Comparison of ENCODE assay signal across 35 mouse cellular contexts in the genomic region with DNA sequence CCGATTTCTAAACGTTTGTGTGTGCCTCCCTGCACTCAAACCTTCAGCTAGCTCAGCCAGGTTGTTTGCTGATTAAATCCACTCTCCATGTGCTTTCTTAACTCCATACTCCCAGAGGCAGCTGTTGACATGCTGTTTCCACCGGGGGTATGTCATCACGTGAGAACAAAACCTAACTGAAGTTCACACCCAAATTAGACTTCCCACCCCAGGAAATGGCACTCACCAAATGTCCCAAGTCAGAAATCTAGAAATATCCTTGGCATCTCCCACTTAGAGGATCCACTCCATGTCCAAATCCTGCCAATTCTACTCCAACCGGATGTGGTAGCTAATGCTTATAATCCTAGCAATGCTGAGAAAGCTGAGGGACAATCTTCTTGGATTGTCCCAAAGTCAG.
"Had no signal": no experiment of that assay in that cellular context is flagged by ENCODE, and none has a peak within 500 bp of the region (broad histone marks: within the 10 kb centered on the region; RNA-seq: fewer than 3 reads in every experiment).

No protein-coding gene starts in this region.

- H3K36me3 ChIP-seq: heart, embryonic 10.5 days; heart, embryonic 12.5 days; heart, embryonic 13.5 days; heart, embryonic 15.5 days; hindbrain, embryonic 10.5 days; hindbrain, embryonic 12.5 days; hindbrain, embryonic 13.5 days; hindbrain, embryonic 15.5 days; intestine, embryonic 15.5 days; kidney, embryonic 15.5 days had no signal

- H3K4me1 ChIP-seq: heart, embryonic 10.5 days; hindbrain, embryonic 10.5 days; hindbrain, embryonic 12.5 days; hindbrain, embryonic 13.5 days; hindbrain, embryonic 15.5 days; intestine, embryonic 15.5 days had no signal

- ATAC-seq: hindbrain, embryonic 16.5 days; hindbrain, postnatal 0 days; inflammation-experienced regulatory T-cells, adult 6 months; intestine, embryonic 15.5 days; intestine, embryonic 16.5 days; intestine, postnatal 0 days had no signal

- DNase-seq: heart, adult 2 months; heart, postnatal 10 days; heart, postnatal 14 days; heart, postnatal 36 days; heart, postnatal 4 days; kidney, adult 11 months; kidney, adult 18-20 months; kidney, adult 2 months; kidney, adult 8-10 months; kidney, adult 9 months; kidney, postnatal 10 days; kidney, postnatal 14 days; kidney, postnatal 25 days; kidney, postnatal 36 days; kidney, postnatal 4 days; layer of hippocampus, adult 9-11 months; layer of hippocampus, postnatal 36 days had no signal

- H3K27me3 ChIP-seq: heart, embryonic 12.5 days; heart, embryonic 13.5 days; intestine, embryonic 15.5 days had no signal

- H3K9me3 ChIP-seq: heart, embryonic 10.5 days; heart, embryonic 12.5 days; heart, embryonic 13.5 days; heart, embryonic 15.5 days; hindbrain, embryonic 10.5 days; hindbrain, embryonic 12.5 days; hindbrain, embryonic 13.5 days; hindbrain, embryonic 15.5 days; intestine, embryonic 15.5 days; kidney, embryonic 15.5 days had no signal

- H3K4me2 ChIP-seq: heart, embryonic 12.5 days; heart, embryonic 13.5 days; heart, embryonic 15.5 days; hindbrain, embryonic 12.5 days; hindbrain, embryonic 13.5 days; hindbrain, embryonic 14.5 days; hindbrain, embryonic 15.5 days; intestine, embryonic 15.5 days; kidney, embryonic 15.5 days had no signal

- H3K4me3 ChIP-seq: heart, adult 2 months; heart, embryonic 10.5 days; heart, embryonic 12.5 days; heart, embryonic 13.5 days; heart, embryonic 15.5 days; hindbrain, embryonic 10.5 days; hindbrain, embryonic 12.5 days; hindbrain, embryonic 13.5 days; hindbrain, embryonic 15.5 days; intestine, embryonic 15.5 days; kidney, embryonic 15.5 days; layer of hippocampus, adult 2 months had no signal

- H3K9ac ChIP-seq: heart, embryonic 12.5 days; heart, embryonic 13.5 days; heart, embryonic 15.5 days; hindbrain, embryonic 12.5 days; hindbrain, embryonic 13.5 days; hindbrain, embryonic 14.5 days; hindbrain, embryonic 15.5 days; intestine, embryonic 15.5 days; kidney, embryonic 15.5 days had no signal

- H3K27ac ChIP-seq: heart, adult 2 months; heart, embryonic 10.5 days; heart, embryonic 13.5 days; heart, embryonic 15.5 days; hindbrain, embryonic 10.5 days; hindbrain, embryonic 12.5 days; hindbrain, embryonic 13.5 days; hindbrain, embryonic 14.5 days; hindbrain, embryonic 15.5 days; hindbrain, postnatal 0 days; intestine, embryonic 15.5 days; kidney, embryonic 15.5 days; kidney, postnatal 0 days; layer of hippocampus, adult 2 months had no signal
